Mouse (Mus musculus): ENCODE data around the gene Tfap2b. TPM values are rescaled to one million over a fixed set of nuclear protein-coding genes. Genes with fewer than 3 reads are reported as not detected.
A peak's percentile ranks its signal among the peaks of the same experiment; 100 is the strongest.

Tfap2b gene
- polyA plus RNA-seq, 1 experiment from 2014 or later, result 48.6 TPM

DNA sequence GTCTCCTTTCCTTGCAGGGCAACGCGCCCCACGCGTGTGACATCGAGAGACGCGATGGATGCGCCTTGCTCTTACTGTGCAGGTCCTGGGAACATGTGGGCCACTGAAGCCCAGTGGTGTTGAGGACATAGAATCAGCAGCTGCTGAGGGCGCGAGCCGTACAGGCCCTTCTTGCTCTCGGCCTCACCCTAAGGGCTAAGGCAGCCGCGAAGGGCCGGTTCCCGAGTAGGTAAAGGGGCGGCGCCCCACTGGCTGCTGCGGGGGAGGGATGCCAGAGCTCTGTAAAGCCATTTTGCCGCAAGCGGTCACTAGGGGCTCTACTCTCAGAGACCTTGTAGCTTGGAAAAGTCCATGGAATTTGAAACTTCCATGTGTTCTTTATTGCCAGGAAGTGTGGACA is 27.9 kb downstream of the Tfap2b start:
- Histone ChIP-seq H3K4me1 (ENCODE audit: control insufficient read depth, insufficient read depth, low read length) (peaks cover 2% of the 10 kb centered on the region; the same call in 1 of the 2 replicates), H3K9me3 (ENCODE audit: control insufficient read depth, low read length) (no peaks in the 10 kb centered on the region), H3K27me3 (ENCODE audit: control insufficient read depth, insufficient read depth, low read length) (peaks cover 89% of the 10 kb centered on the region), H3K4me3 (ENCODE audit: low read depth, low read length) (no peak overlapping the region), H3K4me2 (ENCODE audit: low read depth) (no peak overlapping the region), H3K36me3 (ENCODE audit: control insufficient read depth, insufficient read depth, low read length) (no peaks in the 10 kb centered on the region), H3K9ac (ENCODE audit: low read length) (no peak overlapping the region), H3K27ac (ENCODE audit: low read depth, low read length) (no peak overlapping the region)
- DNase-seq (ENCODE audit: low spot score) (no peak), ATAC-seq (ENCODE audit: insufficient read depth, low FRiP score, low TSS enrichment) (no peak)
- 1% methylated on average over 21 of the region's 21 CpGs for WGBS

DNA sequence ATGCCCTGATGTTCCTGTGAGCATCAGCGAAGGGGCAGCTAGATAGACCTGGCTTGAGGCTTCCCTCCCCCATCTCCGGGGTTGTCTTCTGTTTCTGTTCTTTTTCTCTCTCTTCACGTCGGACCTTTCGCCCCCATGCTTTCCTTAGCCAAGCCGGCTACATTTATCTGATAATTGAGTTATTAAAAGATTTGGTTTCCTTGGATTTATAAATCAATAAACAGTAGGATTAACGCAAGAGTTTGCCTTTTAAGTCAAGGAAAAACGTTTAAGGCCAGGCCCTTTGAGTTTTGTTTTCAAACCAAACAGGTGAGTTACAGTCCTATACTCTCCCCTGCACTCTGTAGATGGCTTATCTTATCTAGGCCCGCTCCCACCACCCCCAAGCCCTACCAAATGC is 28.3 kb downstream of the Tfap2b start:
- Histone ChIP-seq H3K27ac (ENCODE audit: low read depth, low read length) (no peak overlapping the region), H3K9ac (ENCODE audit: low read length) (no peak overlapping the region), H3K4me3 (ENCODE audit: low read depth, low read length) (no peak overlapping the region), H3K36me3 (ENCODE audit: control insufficient read depth, insufficient read depth, low read length) (no peaks in the 10 kb centered on the region), H3K4me1 (ENCODE audit: control insufficient read depth, insufficient read depth, low read length) (peaks cover 2% of the 10 kb centered on the region; the same call in 1 of the 2 replicates), H3K4me2 (ENCODE audit: low read depth) (no peak overlapping the region), H3K9me3 (ENCODE audit: control insufficient read depth, low read length) (no peaks in the 10 kb centered on the region), H3K27me3 (ENCODE audit: control insufficient read depth, insufficient read depth, low read length) (peaks cover 88% of the 10 kb centered on the region)
- 3% methylated on average over 9 of the region's 9 CpGs for WGBS
- DNase-seq (ENCODE audit: low spot score) (no peak), ATAC-seq (ENCODE audit: insufficient read depth, low FRiP score, low TSS enrichment) (no peak)

DNA sequence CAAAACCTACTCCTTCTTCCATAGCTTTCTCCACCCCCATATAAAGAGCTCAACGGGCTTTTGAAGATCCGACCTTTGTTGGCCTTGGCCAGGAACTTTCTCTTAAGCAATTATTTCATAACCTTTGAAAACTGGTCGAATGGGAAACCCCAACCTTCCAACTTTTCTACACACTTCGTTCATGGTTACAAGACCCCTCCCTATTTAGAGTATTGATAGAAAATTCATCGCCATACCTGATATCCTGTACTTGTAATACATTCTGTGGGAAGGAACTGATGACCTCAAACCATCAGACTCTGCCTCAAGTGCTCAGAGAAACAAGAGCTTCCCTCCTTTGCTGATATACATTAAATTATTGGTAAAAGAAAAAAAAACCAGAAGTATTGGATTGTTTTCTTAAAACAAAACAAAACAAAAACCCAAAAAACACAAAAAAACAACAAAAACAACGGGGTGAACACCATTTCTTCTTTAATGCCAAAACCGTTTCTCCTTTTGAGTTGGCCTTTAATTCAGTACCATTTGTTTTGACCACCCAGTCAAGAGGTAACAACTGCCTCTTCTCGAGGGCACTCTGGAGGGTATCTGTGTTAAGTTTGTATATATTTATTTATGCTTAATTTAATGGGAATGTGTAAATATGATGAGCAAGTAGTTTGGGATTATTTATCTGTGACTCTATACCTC is 29.2 kb downstream of the Tfap2b start:
- ATAC-seq (ENCODE audit: insufficient read depth, low FRiP score, low TSS enrichment), result no peak
- WGBS, result 6% methylated on average over 8 of the region's 8 CpGs
- H3K4me3 ChIP-seq (ENCODE audit: low read depth, low read length), result no peak overlapping the region

DNA sequence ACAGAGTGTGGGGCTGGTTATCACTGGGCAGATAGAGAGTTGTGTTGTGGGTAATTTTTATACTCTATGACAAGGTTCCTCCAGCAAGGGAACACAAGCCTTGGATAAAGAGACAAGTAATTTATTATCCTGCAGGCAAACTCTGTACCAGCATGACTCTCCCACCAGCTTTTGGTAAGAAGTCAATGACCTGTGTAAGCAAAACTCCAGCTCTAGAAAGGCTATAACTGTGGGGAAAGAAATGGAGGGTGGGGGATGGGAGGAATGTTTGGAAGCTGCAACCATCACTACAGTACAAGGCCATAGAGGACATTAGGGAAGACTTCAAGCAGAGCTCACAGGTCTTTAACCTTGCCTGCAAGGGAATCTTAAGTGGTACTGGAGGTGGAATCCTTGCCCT is 31.3 kb downstream of the Tfap2b start:
- Histone ChIP-seq H3K27me3 (ENCODE audit: control insufficient read depth, insufficient read depth, low read length) (peaks cover 77% of the 10 kb centered on the region), H3K9ac (ENCODE audit: low read length) (no peak overlapping the region), H3K4me3 (ENCODE audit: low read depth, low read length) (no peak overlapping the region), H3K9me3 (ENCODE audit: control insufficient read depth, low read length) (no peaks in the 10 kb centered on the region), H3K4me2 (ENCODE audit: low read depth) (no peak overlapping the region), H3K27ac (ENCODE audit: low read depth, low read length) (no peak overlapping the region), H3K36me3 (ENCODE audit: control insufficient read depth, insufficient read depth, low read length) (no peaks in the 10 kb centered on the region), H3K4me1 (ENCODE audit: control insufficient read depth, insufficient read depth, low read length) (peaks cover 2% of the 10 kb centered on the region; the same call in 1 of the 2 replicates)
- DNase-seq (ENCODE audit: low spot score), result no peak
- no peak for ATAC-seq (ENCODE audit: insufficient read depth, low FRiP score, low TSS enrichment)

More for the DNA sequence above, 29.2 kb downstream of the Tfap2b start:
- no peak overlapping the region for H3K9ac ChIP-seq (ENCODE audit: low read length)
- no peaks in the 10 kb centered on the region for H3K36me3 ChIP-seq (ENCODE audit: control insufficient read depth, insufficient read depth, low read length)
- H3K9me3 ChIP-seq (ENCODE audit: control insufficient read depth, low read length), result no peaks in the 10 kb centered on the region
- H3K27ac ChIP-seq (ENCODE audit: low read depth, low read length), result no peak overlapping the region
- H3K27me3 ChIP-seq (ENCODE audit: control insufficient read depth, insufficient read depth, low read length), result peaks cover 87% of the 10 kb centered on the region
- no peak for DNase-seq (ENCODE audit: low spot score)
- no peak overlapping the region for H3K4me2 ChIP-seq (ENCODE audit: low read depth)
- H3K4me1 ChIP-seq (ENCODE audit: control insufficient read depth, insufficient read depth, low read length), result peaks cover 2% of the 10 kb centered on the region; the same call in 1 of the 2 replicates

DNA sequence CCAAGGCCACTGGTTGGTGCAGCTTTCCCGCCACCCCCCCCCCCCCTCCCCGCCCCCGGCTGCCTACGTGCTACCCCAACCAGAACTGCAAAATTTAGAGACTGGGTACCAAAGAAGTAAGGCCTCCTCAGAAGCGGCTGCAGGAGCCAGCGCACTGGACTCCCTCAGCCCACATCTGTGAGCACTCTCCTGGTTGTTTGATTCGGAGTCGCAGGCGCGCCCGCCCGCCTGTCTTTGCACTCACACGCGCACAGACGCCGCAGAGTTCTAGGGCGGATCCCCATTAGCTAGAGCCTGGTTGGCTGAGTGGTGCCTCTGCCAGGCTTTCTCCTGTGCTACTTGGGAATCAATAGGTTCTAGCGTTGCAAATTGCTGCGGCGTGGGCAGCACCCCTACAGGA is 32.6 kb downstream of the Tfap2b start:
- DNase-seq (ENCODE audit: low spot score) (peak; percentile 67), ATAC-seq (ENCODE audit: insufficient read depth, low FRiP score, low TSS enrichment) (0 out of 2 replicates have a peak, but pooled peaks have one; percentile 17)
- 0% methylated on average over 20 of the region's 20 CpGs for WGBS
- H3K4me1 ChIP-seq (ENCODE audit: control insufficient read depth, insufficient read depth, low read length), result peaks cover 5% of the 10 kb centered on the region; the same call in 1 of the 2 replicates
- no peak overlapping the region for H3K4me3 ChIP-seq (ENCODE audit: low read depth, low read length)
- no peaks in the 10 kb centered on the region for H3K36me3 ChIP-seq (ENCODE audit: control insufficient read depth, insufficient read depth, low read length)
- no peak overlapping the region for H3K9ac ChIP-seq (ENCODE audit: low read length)
- no peak overlapping the region for H3K27ac ChIP-seq (ENCODE audit: low read depth, low read length)
- peak overlapping the region; percentile 40 for H3K4me2 ChIP-seq (ENCODE audit: low read depth)
- H3K9me3 ChIP-seq (ENCODE audit: control insufficient read depth, low read length), result no peaks in the 10 kb centered on the region
- peaks cover 65% of the 10 kb centered on the region for H3K27me3 ChIP-seq (ENCODE audit: control insufficient read depth, insufficient read depth, low read length)

DNA sequence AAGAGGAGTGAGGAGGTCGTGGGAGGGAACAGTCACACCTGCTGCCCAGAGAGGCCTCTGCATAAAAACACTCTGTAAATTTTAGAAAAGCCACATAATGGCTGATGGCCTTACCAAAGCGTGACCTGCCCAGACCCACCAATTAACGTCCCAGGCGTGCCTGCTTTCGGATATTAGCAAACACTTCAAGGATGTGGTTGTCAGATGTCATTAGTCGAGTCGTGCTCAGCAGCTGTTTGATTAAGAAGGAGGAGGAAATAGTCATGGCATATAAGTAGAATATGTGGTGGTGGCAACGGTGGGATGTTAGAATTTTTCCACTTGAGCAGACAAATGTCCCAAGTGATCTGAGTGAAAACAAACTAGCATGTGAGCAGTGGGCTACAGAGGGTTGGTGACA is 33.3 kb downstream of the Tfap2b start:
- Histone ChIP-seq H3K9me3 (ENCODE audit: control insufficient read depth, low read length) (no peaks in the 10 kb centered on the region), H3K4me2 (ENCODE audit: low read depth) (no peak overlapping the region), H3K27me3 (ENCODE audit: control insufficient read depth, insufficient read depth, low read length) (peaks cover 58% of the 10 kb centered on the region), H3K27ac (ENCODE audit: low read depth, low read length) (no peak overlapping the region), H3K4me3 (ENCODE audit: low read depth, low read length) (no peak overlapping the region), H3K4me1 (ENCODE audit: control insufficient read depth, insufficient read depth, low read length) (peaks cover 5% of the 10 kb centered on the region; the same call in 1 of the 2 replicates), H3K9ac (ENCODE audit: low read length) (no peak overlapping the region), H3K36me3 (ENCODE audit: control insufficient read depth, insufficient read depth, low read length) (no peaks in the 10 kb centered on the region)
- WGBS, result 5% methylated on average over 8 of the region's 8 CpGs
- ATAC-seq (ENCODE audit: insufficient read depth, low FRiP score, low TSS enrichment), result no peak
- no peak for DNase-seq (ENCODE audit: low spot score)

DNA sequence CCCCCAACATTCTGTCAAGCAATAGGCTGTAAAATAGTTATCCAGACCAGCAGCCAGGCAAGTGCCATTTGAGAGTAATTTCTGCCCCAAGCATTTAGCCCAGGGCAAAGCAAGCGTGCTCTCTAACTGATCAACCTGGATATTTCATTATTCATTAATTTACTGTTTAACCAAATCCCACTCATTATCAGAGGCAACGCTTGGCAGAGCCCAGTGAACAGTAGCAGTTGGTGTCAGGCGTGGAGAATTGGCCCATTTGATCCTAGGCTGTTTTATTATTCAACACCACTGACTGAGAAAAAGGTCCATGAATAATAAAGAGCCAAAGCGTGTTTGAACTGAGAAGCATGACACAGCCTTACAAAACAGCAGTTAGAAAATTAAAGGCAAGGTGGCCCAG is 36.3 kb downstream of the Tfap2b start:
- 16% methylated on average over 4 of the region's 4 CpGs for WGBS
- no peaks in the 10 kb centered on the region for H3K9me3 ChIP-seq (ENCODE audit: control insufficient read depth, low read length)
- ATAC-seq (ENCODE audit: insufficient read depth, low FRiP score, low TSS enrichment), result peak; percentile 89
- H3K36me3 ChIP-seq (ENCODE audit: control insufficient read depth, insufficient read depth, low read length), result no peaks in the 10 kb centered on the region
- no peak overlapping the region for H3K4me2 ChIP-seq (ENCODE audit: low read depth)
- H3K27me3 ChIP-seq (ENCODE audit: control insufficient read depth, insufficient read depth, low read length), result peaks cover 34% of the 10 kb centered on the region
- H3K4me3 ChIP-seq (ENCODE audit: low read depth, low read length), result no peak overlapping the region
- H3K4me1 ChIP-seq (ENCODE audit: control insufficient read depth, insufficient read depth, low read length), result peaks cover 5% of the 10 kb centered on the region; the same call in 1 of the 2 replicates
- H3K27ac ChIP-seq (ENCODE audit: low read depth, low read length), result no peak overlapping the region
- no peak overlapping the region for H3K9ac ChIP-seq (ENCODE audit: low read length)
- DNase-seq (ENCODE audit: low spot score), result peak; percentile 69

DNA sequence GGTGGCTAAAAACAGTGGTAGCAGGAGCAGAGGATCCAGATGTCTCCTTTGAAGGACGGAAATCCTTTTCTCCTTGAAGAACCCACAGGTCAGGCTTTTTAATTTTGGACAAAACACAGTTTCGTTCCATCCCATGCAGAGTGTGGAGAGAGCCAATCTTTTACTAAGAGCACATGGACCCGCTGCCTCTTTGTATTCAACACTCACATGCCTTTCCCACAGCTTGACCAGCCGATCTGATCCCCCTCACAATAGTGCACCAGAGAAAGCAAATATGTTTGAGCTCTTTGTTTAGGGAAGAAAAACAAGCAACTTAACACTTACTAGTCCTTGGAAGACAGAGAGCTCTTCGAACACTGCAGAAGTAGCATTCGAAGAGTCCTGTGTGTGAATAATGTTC is 42.6 kb downstream of the Tfap2b start:
- H3K4me3 ChIP-seq (ENCODE audit: low read depth, low read length), result no peak overlapping the region
- ATAC-seq (ENCODE audit: insufficient read depth, low FRiP score, low TSS enrichment), result no peak
- 59% methylated on average over 6 of the region's 6 CpGs for WGBS

DNA sequence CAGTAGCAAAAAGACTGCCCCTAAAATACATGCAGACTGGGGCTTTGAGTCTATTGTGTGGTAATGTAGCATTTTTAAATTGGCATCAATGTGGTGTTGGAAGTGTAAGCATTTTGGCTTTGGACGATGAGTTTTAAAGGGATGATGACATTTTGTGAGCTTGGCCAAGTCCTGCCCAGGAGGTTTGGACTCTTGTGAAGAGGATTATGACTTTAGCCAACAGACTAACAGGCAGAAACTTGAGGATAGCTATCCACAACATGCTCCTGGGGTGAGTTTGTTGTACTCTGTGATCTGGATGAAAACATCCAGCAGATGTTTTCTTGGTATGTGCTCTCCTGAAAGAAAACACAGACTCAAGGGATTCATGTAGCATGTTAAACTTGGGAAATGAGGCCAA is 60.9 kb downstream of the Tfap2b start:
- Histone ChIP-seq H3K27me3 (ENCODE audit: control insufficient read depth, insufficient read depth, low read length) (no peaks in the 10 kb centered on the region), H3K9me3 (ENCODE audit: control insufficient read depth, low read length) (no peaks in the 10 kb centered on the region), H3K27ac (ENCODE audit: low read depth, low read length) (no peak overlapping the region), H3K4me3 (ENCODE audit: low read depth, low read length) (no peak overlapping the region), H3K36me3 (ENCODE audit: control insufficient read depth, insufficient read depth, low read length) (no peaks in the 10 kb centered on the region), H3K4me1 (ENCODE audit: control insufficient read depth, insufficient read depth, low read length) (no peaks in the 10 kb centered on the region), H3K4me2 (ENCODE audit: low read depth) (no peak overlapping the region), H3K9ac (ENCODE audit: low read length) (no peak overlapping the region)
- DNase-seq (ENCODE audit: low spot score), result no peak
- WGBS, result 74% methylated on average over 1 of the region's 1 CpGs
- ATAC-seq (ENCODE audit: insufficient read depth, low FRiP score, low TSS enrichment), result no peak

More for the DNA sequence above, 42.6 kb downstream of the Tfap2b start:
- no peak overlapping the region for H3K9ac ChIP-seq (ENCODE audit: low read length)
- H3K36me3 ChIP-seq (ENCODE audit: control insufficient read depth, insufficient read depth, low read length), result no peaks in the 10 kb centered on the region
- H3K4me2 ChIP-seq (ENCODE audit: low read depth), result no peak overlapping the region
- H3K27ac ChIP-seq (ENCODE audit: low read depth, low read length), result no peak overlapping the region
- no peaks in the 10 kb centered on the region for H3K27me3 ChIP-seq (ENCODE audit: control insufficient read depth, insufficient read depth, low read length)
- H3K9me3 ChIP-seq (ENCODE audit: control insufficient read depth, low read length), result no peaks in the 10 kb centered on the region
- H3K4me1 ChIP-seq (ENCODE audit: control insufficient read depth, insufficient read depth, low read length), result no peaks in the 10 kb centered on the region
- DNase-seq (ENCODE audit: low spot score), result no peak

Measured in neural tube, embryonic 11.5 days (tissue).